Mouse (Mus musculus) macrophage (primary cell): ENCODE results near the gene Cmtm6. TPM values are rescaled to one million over a fixed set of nuclear protein-coding genes. Genes with fewer than 3 reads are reported as not detected.

ENCODE experiments used
- H3K27ac ChIP-seq: fragments of 350-480 bp; formaldehyde crosslinking; 2 replicates; pipeline ENCODE4 v1.9.0; 2021
- H3K36me3 ChIP-seq: fragments of 350-480 bp; formaldehyde crosslinking; 2 replicates; pipeline ENCODE4 v1.9.0; 2021; ENCODE audit errors: inconsistent target
- H3K4me3 ChIP-seq: fragments of 350-480 bp; formaldehyde crosslinking; 2 replicates; pipeline ENCODE4 v1.9.0; 2021; ENCODE audit errors: inconsistent target
- H3K79me2 ChIP-seq: fragments of 350-480 bp; formaldehyde crosslinking; 2 replicates; pipeline ENCODE4 v1.9.0; 2021; ENCODE audit errors: inconsistent target
- WGBS: methylation state at CpG from one replicate; pipeline ENCODE4 v1.1.7; 2026; ENCODE audit warnings: inconsistent platforms; ENCODE audit not compliant: missing documents; 5-methylcytosine and 5-hydroxymethylcytosine counted together
- polyA plus RNA-seq: library from polyadenylated mRNA; stranded (reverse); fragments of 250-400 nt; gene quantifications from 3 replicates; pipeline ENCODE4 v1.2.4, GENCODE M21; 2018; ENCODE audit warnings: inconsistent platforms

The Cmtm6 gene
- polyA plus RNA-seq, 1 experiment from 2014 or later = 61.4 TPM

- peaks cover 19% of the 10 kb centered on the region for H3K36me3 ChIP-seq
- H3K4me3 ChIP-seq = no peak overlapping the region
- H3K79me2 ChIP-seq = peaks cover 100% of the 10 kb centered on the region
- H3K27ac ChIP-seq = no peak overlapping the region
- 15% methylated on average over 4 of the region's 4 CpGs for WGBS
These were observed 39.3 kb downstream of the Cmtm6 start for GRCm38 (mm10) chr9:114770224-114770623.

DNA sequence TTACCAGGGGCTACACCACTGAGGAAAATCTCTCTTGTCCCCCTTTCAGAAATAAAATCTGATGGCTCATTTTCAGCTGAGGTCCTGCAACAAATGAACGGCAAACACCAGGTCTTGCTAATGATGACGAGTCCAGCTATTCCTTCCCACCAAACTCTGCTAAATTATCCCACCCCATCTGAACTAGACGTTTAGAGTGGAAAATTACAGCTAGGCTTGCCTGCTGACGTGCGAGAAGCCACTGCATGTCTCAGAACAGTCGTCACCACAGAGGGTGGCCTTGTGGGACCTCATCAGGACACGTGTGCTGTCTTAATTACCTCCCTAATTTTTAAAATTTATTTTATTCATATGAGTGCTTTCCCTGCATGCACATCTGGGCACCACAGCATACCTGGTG lies 40.6 kb downstream of the Cmtm6 start:
- Histone ChIP-seq H3K36me3 (peaks cover 19% of the 10 kb centered on the region), H3K4me3 (no peak overlapping the region), H3K79me2 (peaks cover 100% of the 10 kb centered on the region), H3K27ac (no peak overlapping the region)
- WGBS = 76% methylated on average over 7 of the region's 7 CpGs

- Histone ChIP-seq H3K27ac (peak overlapping the region; percentile 100), H3K4me3 (no peak overlapping the region), H3K79me2 (peaks cover 100% of the 10 kb centered on the region), H3K36me3 (peaks cover 19% of the 10 kb centered on the region)
- 37% methylated on average over 5 of the region's 6 CpGs for WGBS
These were observed 43.7 kb downstream of the Cmtm6 start for GRCm38 (mm10) chr9:114774629-114775028.

DNA sequence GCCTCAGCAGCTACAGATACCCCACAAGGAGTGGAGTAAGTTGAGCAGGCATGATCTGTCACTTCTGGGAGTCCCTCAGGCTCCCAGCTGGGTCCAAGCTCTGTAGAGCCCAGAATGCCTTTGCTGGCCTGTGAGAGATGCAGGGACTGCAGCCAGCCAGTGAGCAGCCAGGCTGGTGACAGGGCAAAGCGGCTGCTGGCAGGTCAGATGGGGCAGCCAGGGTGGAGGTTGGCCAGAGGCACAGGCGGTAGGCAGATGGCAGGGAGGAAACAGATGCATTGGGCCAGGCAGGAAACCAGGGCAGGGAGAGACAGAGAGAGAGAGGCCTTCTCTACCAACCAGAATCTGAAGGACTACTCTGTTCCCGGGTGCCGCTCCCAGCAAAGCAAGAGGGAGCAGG lies 44.4 kb downstream of the Cmtm6 start:
- Histone ChIP-seq H3K27ac (peak overlapping the region; percentile 100), H3K4me3 (no peak overlapping the region)

DNA sequence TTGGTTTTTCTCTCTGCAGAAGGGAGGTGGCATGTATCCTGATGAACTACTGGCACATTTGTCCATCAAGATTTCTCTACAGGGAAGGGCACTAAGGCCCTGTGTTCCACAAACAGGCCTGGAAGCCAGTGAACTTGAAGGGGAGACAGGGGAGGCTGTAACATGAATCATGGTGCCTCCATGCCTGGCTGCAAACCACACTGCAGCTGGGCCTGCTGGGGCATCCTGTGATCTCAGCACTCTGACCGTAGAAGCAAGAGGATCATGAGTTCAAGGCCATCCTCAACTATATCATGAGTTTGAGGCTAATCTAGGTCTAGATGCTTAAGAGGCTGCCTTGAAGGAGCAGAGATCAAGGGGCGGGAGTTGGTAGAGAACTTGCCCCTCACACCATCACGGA lies 45.4 kb downstream of the Cmtm6 start:
- Histone ChIP-seq H3K79me2 (peaks cover 98% of the 10 kb centered on the region), H3K4me3 (no peak overlapping the region), H3K27ac (peak overlapping the region; percentile 100), H3K36me3 (peaks cover 19% of the 10 kb centered on the region)
- 45% methylated on average over 3 of the region's 3 CpGs for WGBS

More for the DNA sequence above, 44.4 kb downstream of the Cmtm6 start:
- 22% methylated on average over 4 of the region's 4 CpGs for WGBS
- H3K36me3 ChIP-seq = peaks cover 19% of the 10 kb centered on the region
- H3K79me2 ChIP-seq = peaks cover 100% of the 10 kb centered on the region

DNA sequence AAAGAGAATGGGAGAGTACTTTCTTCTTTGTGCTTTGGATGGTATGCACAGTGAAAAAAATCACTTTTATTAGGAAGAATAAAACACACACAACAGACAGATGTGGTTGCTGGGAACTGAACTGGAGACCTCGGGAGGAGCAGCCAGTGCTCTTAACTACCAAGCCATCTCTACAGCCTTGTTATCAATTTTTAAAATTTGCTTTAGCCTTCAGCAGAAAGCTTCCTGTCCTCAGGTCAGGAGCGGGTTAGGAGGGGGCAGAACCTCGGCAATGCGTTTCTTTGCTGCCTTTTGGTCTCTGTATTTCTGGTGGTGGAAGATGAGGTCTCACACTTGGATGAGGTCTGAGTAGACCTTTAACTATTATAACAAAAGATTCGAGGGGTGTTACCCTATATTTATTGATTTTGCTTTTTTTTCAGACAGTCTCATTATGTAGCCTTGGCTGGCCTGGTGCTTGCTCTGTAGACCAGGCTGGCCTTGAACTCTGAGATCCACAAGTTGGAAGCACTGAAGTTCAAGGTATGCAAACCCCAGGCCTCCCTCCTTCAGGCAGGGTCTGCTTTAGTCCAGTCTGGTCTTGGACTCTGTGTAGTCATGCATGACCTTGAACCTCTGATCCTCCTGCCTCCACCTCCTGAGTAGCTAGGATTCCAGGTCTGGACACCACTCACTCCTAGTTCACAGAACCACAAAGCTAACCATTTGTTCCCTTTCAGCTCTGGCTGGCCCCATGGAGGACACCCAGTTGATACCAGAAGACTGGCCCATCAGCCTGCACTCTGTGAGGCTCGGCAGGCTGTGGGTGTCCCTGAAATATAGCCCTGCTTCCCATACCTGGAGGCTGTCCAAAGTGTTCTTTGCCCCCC lies 46.5 kb downstream of the Cmtm6 start:
- Histone ChIP-seq H3K79me2 (peaks cover 87% of the 10 kb centered on the region), H3K4me3 (no peak overlapping the region), H3K36me3 (peaks cover 11% of the 10 kb centered on the region), H3K27ac (peak overlapping the region; percentile 100)
- WGBS = 13% methylated on average over 6 of the region's 6 CpGs

DNA sequence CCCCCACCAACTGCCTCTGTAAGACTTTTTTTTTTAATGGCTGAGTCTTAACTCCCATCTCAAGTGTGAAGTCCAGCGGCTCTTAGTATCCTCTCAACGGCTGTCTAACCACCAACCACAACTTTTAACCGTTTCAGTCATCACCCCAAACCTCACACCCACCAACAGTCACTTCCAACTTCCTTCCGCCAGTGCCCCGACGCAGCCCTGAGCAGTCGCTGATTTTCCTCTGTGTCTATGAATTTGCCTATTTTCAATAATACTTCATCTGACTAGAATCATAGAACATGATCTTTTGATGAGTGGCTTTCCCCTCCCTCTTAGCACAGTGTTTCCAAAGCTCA lies 47.1 kb downstream of the Cmtm6 start:
- Histone ChIP-seq H3K27ac (peak overlapping the region; percentile 100), H3K79me2 (peaks cover 81% of the 10 kb centered on the region), H3K4me3 (no peak overlapping the region), H3K36me3 (peaks cover 5% of the 10 kb centered on the region)
- 5% methylated on average over 7 of the region's 7 CpGs for WGBS

DNA sequence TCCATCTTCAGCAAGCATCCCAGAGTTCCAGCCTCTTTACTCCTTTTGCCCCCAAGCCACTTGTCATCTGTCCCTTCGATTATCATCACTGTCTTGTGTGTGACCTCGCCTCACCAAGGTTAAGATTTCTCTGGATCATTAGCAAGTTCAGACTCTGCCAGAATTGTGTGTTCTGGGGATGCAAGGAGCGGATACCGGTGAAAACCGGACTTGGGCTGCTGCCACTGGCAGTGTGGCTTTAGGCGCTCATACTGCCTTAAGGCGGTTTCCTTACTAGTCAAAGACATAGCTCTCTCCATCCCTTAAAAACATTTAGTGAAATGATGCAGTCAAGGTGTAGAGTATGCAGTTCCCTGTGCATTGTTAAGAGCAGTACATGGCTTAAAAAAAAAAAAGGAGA lies 48.0 kb downstream of the Cmtm6 start:
- WGBS = 46% methylated on average over 7 of the region's 7 CpGs
- H3K36me3 ChIP-seq = no peaks in the 10 kb centered on the region
- no peak overlapping the region for H3K4me3 ChIP-seq
- peaks cover 73% of the 10 kb centered on the region for H3K79me2 ChIP-seq
- H3K27ac ChIP-seq = peak overlapping the region; percentile 100

DNA sequence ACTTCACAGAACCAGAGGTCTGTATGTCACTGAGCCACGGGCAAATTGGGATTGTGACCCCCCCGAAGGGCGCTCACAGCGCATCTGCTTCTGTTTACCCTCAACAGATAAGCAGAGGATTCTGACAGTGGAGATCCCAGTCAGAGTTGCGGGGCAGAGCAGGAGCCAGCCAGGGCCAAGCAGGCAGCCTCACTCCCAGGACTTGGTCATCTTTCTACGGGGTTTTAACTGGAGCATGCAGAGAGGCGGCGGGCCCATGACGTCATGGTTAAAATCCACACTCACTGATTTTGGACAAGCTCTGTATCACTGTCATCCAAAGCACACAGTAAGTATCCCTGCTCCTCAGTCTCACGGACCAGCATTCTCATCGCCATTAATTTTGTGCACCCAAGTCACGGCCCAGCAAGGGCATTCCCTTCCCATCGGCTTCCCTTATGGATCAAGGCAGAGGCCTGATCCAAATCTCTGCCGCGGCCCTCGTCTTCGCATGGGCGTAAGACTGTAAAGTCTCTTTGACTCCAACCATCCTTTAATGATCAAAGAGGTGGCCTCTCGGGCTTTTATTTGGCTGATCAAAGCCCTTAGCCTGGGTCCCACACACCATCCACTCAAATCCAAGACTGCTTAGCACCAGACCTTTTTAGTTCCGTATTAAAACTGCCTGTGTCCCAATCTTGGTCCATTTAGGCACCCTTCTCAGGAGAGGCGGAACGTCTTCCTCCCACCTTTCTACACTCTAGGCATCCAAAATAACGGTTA lies 49.2 kb downstream of the Cmtm6 start:
- H3K27ac ChIP-seq = peak overlapping the region; percentile 100
- peak overlapping the region; percentile 78 for H3K4me3 ChIP-seq
- H3K79me2 ChIP-seq = peaks cover 60% of the 10 kb centered on the region
- WGBS = 3% methylated on average over 23 of the region's 23 CpGs
- H3K36me3 ChIP-seq = no peaks in the 10 kb centered on the region

DNA sequence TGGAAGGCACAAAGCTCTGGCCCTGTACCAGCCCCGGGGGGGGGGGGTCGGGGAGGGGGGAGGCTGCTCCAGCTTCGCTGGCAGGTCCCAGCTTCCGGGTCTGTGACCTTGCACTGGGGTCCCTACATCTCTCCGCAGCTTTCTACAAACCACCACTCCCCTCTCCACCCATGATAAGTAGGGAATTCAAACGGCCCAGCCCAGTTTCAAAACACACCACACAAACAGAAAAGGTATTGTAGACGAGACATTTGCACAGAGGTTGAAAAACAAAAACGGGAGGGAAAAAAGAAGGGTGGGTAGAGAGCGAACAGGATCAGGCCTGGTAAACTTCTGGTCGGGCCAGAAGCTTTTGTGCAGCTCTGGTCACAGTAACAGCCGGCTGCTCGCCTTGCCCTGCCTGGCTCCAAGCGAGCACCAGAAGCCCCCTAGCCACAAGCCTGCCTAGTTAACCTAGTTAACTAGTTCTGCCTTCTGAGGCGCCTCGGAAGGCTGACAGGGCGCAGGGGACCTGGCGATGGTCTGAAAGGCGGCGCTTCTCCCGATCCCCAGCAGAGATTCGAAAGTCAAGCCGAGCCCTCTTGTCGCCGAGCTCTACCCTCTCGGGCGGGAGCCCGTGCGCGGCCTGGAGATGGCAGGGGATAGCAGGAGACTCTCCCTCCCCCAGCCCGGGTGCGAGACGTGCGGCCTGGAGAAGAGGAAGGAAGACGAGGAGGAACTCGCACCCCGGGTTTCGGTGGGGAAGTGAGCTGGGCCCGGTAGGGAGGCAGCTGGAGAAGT lies 50.0 kb downstream of the Cmtm6 start:
- Histone ChIP-seq H3K27ac (peak overlapping the region; percentile 100), H3K4me3 (peak overlapping the region; percentile 78), H3K79me2 (peaks cover 52% of the 10 kb centered on the region), H3K36me3 (no peaks in the 10 kb centered on the region)
- 2% methylated on average over 35 of the region's 38 CpGs for WGBS

DNA sequence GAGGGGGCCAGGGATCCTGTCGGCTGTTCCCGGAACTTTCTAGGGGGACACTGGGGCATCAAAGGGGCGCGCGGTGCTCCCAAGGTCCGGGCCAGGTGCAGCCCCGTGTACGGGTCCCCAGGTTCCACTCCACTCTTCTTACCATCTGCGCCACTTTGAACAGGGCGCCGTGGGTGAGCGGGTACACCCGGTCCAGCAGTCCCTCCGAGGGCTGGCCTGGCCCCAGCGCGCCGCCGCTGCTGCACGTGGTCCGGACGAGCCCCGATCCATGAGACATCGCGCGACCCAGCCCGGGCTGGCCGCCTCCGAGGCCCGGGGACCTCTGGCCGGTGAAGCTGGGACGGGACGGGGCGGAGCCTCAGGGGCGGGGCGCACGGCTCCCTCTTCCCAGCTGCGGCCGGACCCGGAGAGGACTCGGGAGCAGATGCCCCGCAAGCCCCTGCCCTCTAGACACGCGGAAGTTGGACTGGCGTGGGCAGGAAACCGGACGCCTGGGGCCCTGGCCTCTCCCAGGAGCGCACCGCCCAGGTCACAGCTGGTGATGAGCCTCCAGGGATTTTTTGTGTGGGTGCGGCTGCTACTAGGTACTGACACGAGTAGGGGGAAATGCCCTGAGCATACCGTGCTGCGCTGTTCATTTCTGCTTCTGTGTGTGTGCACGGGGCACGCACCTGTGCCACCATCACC lies 50.8 kb downstream of the Cmtm6 start, which contains the start of gene Cmtm7:
Cmtm7 (minus strand) TSS at position 331 of the 687 bp plus-strand sequence.
- peak within 1 kb of the TSS; percentile 100 for H3K27ac ChIP-seq
- WGBS = 0% methylated on average over 50 of the region's 54 CpGs

DNA sequence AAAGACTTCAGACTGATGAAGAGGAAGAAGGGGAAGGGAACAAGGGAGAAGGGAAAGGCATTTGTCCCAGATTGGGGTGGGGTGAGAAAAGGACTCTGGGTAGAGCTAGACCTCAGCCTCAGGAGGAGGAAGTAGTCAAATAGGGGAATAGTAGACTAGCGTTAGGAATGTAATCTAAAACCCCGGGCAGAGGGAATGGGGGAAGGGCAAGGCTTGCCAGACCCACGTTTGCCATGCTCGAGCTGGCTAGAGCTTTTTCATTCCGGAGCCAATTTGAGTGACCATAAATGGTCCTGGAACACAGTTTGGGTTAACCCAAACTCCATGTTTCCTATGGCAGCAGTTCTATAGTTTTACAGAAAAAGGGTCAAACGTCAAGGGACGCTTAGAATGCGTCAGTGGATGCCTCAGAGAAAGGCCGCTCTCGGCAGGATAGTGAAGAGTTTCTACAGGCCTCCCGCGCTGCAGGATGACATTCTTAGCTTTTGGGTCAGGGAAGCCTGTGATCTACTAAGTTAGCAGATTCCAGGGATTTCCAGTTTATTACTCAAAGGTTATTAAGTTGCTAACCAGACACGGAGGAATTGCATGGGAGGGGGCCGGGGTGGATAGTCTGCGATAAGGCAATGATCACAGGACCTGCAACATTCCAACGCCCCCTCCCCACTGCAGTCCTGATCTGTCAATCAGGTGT lies 54.7 kb downstream of the Cmtm6 start:
- Histone ChIP-seq H3K79me2 (peaks cover 6% of the 10 kb centered on the region), H3K36me3 (no peaks in the 10 kb centered on the region), H3K27ac (peak overlapping the region; percentile 15), H3K4me3 (no peak overlapping the region)
- 58% methylated on average over 16 of the region's 16 CpGs for WGBS

More for the DNA sequence above, 50.8 kb downstream of the Cmtm6 start, which contains the start of gene Cmtm7:
- Histone ChIP-seq H3K79me2 (peaks cover 45% of the 10 kb centered on the region), H3K4me3 (peak within 1 kb of the TSS; percentile 78), H3K36me3 (no peaks in the 10 kb centered on the region)

DNA sequence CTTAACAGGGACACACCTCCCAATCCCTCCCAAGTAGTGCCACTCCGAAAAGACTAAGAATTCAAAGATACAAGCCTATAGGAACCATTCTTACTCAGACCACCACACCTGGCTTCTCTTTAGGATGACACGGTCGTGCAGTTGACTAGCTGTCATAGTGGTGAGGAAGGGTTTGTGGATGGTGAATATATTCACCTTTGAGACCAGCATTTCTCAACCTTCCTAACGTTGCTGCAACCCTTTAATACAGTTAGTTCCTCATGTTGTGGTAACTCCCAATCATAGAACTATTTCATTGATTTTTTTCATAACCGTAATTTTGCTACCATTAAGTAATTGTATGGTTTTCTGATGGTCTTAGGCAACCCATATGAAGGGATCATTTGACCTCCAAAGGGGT lies 56.2 kb downstream of the Cmtm6 start:
- H3K36me3 ChIP-seq = no peaks in the 10 kb centered on the region
- H3K4me3 ChIP-seq = no peak overlapping the region
- peak overlapping the region; percentile 48 for H3K27ac ChIP-seq
- H3K79me2 ChIP-seq = no peaks in the 10 kb centered on the region
- 35% methylated on average over 5 of the region's 5 CpGs for WGBS
